Mouse (Mus musculus) frontal cortex, adult 2 months (tissue): Measurements from ENCODE around the gene Foxo4. TPM values are rescaled to one million over a fixed set of nuclear protein-coding genes. Genes with fewer than 3 reads are reported as not detected.

Experiments used
- DNase-seq, 2 experiments: peaks; one replicate each; pipeline ENCODE4 v3.0.0; 2022; ENCODE audit warnings: low spot score in 1 of 2; ENCODE audit errors: extremely low spot score in 1 of 2
- polyA plus RNA-seq: library from polyadenylated mRNA; depleted of rRNA; stranded (reverse); fragments of >200 nt; gene quantifications from 2 replicates; pipeline ENCODE4 v1.2.3, GENCODE M21; 2012; rRNA removed

Foxo4 gene
- polyA plus RNA-seq, 1 experiment = 11.5 TPM

DNA sequence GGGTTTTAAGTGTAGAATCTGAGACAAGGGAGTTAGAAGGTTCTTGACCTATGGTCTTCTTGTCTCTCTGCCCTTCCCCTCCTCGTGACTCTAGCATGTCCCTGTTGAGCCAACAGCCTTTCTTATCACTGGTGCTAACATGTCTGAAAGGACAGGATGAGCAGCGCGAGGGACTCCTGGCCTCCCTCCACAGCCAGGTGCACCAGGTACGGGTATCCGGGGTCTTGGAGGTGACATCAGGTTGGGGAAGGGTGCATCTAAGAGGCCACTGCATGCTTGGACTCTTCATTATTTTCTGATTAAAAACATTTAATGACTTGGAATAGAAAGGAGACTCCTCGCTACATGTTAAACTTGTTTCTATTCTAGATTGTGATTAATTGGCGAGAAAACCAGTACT is 34.7 kb downstream of the Foxo4 start:
- no peak for DNase-seq

- DNase-seq = no peak
Observed at GRCm38 (mm10) chrX:101290111-101290510, 35.8 kb downstream of the Foxo4 start.

GRCm38 (mm10) chrX:101299055-101299454 is 44.7 kb downstream of the Foxo4 start, which contains the start of gene Nlgn3:
Gene Nlgn3, plus strand, starts transcription at chrX:101299168.
- no peak for DNase-seq

DNA sequence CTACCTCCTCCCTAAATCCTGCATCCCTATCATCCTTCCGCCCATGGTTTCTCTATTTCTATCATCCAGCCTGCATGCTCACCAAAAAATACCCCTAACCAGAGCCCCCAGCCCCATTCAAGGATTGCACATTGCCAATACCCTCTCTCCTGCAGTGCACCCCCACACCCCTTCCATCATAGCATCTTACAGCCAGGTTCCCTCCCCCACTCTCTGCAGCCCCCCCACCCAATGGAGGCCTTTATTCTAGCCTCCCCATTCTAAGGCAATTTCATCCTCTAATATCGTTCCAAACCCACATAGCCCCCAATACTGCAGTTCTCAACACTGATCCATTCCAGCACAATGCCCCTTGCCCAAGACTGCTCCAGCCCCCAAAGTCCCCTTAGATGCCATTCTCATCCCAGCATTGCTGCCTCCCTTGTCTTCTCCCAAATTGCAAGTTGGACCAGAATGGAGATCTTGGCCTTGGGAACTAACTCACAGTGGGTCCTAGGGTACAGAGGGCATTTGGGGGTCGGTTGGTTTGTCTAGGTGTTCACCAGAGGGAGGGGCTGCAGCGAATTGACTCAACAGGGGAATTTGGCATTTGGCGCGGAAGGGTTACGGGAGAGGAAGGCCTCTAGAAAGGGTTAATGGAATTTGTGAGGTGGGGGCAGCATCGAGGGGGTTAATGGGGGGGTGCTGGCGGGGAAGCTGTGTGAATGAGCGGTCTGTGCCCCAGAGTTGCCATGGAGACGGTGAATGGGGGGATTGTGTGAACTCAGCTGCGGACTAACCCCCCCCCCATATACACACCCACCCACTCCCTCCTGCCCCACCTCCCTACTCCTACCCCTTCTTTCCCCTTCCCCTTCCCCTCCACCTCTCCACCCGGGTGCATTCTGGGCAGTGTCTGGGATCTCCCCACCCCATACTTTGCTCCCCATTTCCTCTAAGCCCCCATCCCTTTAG is 45.4 kb downstream of the Foxo4 start:
- DNase-seq = no peak

DNA sequence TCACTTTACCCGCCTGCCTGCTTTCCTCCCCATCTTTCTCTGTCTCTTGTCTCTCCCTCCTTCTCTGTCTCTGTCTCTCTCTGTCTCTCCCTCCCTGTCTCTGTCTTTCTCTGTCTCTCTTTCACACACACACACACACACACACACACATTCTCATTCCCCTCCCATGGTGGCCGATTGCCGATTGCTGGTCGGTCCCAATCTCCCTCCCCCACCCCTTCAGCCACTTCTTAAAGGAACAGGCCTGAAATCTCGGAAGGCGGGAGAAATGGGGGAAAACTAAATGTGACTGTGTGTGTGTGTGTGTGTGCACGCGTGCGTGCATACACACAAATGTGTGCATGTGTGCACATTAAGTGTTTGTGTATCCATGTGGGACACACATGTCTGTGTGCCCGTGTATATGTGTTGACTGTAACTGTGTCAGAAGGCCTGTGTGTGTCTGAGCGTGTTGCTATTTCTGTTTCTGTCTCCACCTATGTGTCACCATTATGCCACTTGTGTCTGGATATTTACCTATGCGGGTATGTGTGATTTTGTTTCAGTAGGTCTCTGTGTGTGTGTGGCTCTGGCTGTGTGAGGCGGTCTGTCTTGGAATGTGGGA is 46.2 kb downstream of the Foxo4 start:
- DNase-seq = no peak

- DNase-seq = no peak
Observed at GRCm38 (mm10) chrX:101301654-101302053, 47.3 kb downstream of the Foxo4 start.

GRCm38 (mm10) chrX:101304646-101305045 is 50.3 kb downstream of the Foxo4 start:
- no peak for DNase-seq

DNA sequence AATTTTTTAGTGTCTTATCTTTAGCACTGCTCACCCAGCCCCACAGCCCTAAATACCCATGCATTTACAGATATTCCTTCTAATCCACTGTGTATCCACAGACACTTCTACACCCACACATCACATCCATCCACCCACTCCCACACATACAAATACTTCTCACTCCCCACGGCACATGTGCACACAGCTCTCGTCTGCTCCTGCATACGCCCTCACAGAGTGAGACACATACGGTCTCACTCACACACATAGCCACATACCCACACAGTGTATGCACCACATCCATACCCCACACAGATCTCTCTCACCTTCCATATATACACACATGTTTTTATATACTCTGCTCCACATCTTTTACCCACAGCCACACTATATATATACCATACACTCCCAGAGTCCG is 55.0 kb downstream of the Foxo4 start:
- DNase-seq = peak; percentile 41 to 56

Other genes with a start within 250 kb of the Foxo4 start
- 0.06 and 0.10 TPM in 2 replicates for gene Tex11, start 194.9 kb upstream of the Foxo4 start, polyA plus RNA-seq
- gene Slc7a3, start 168.5 kb upstream of the Foxo4 start, polyA plus RNA-seq = 6.4 and 8.1 TPM in 2 replicates
- gene Snx12, start 32.0 kb upstream of the Foxo4 start, polyA plus RNA-seq = 33.4 and 33.6 TPM in 2 replicates
- not detected in 2 replicates for gene Gm614, start 9.5 kb downstream of the Foxo4 start, polyA plus RNA-seq
- 3.8 and 4.3 TPM in 2 replicates for gene Il2rg, start 13.7 kb downstream of the Foxo4 start, polyA plus RNA-seq
- gene Gm20489, start 14.5 kb downstream of the Foxo4 start, polyA plus RNA-seq = not detected in 2 replicates
- 38.8 and 48.1 TPM in 2 replicates for gene Med12, start 19.5 kb downstream of the Foxo4 start, polyA plus RNA-seq
- 51.7 and 58.2 TPM in 2 replicates for gene Nlgn3, start 44.6 kb downstream of the Foxo4 start, polyA plus RNA-seq
- 15.3 and 17.3 TPM in 2 replicates for gene Gjb1, start 121.8 kb downstream of the Foxo4 start, polyA plus RNA-seq
- gene Zmym3, start 166.3 kb downstream of the Foxo4 start, polyA plus RNA-seq = 182 and 236 TPM in 2 replicates
- 157 and 159 TPM in 2 replicates for gene Nono, start 174.8 kb downstream of the Foxo4 start, polyA plus RNA-seq
- gene Itgb1bp2, start 194.6 kb downstream of the Foxo4 start, polyA plus RNA-seq = 1.7 and 2.0 TPM in 2 replicates